Mouse (Mus musculus) megakaryocyte, adult 5-6 weeks (primary cell): ENCODE data around the gene Fibin. TPM values are rescaled to one million over a fixed set of nuclear protein-coding genes. Genes with fewer than 3 reads are reported as not detected.

Source experiments
- ATAC-seq: 2 replicates; pipeline ENCODE4 v1.8.0; 2016; ENCODE audit warnings: mild to moderate bottlenecking, inconsistent platforms; ENCODE audit not compliant: poor library complexity, severe bottlenecking
- total RNA-seq, 2 experiments: library from RNA; stranded (forward) in 1 of 2; stranded (reverse) in 1 of 2; fragments of 153-499, 151-499 nt in 1 of 2; fragments of 221-1000, 200-1000 nt in 1 of 2; gene quantifications; 2 replicates each; pipeline versions ENCODE4 v1.2.3 to v1.2.4; 2015 to 2017

The Fibin gene
- total RNA-seq (2015), result not detected in 2 replicates
- 0.12 TPM in 1 of 2 replicates, not detected in the other for total RNA-seq (2017)

DNA sequence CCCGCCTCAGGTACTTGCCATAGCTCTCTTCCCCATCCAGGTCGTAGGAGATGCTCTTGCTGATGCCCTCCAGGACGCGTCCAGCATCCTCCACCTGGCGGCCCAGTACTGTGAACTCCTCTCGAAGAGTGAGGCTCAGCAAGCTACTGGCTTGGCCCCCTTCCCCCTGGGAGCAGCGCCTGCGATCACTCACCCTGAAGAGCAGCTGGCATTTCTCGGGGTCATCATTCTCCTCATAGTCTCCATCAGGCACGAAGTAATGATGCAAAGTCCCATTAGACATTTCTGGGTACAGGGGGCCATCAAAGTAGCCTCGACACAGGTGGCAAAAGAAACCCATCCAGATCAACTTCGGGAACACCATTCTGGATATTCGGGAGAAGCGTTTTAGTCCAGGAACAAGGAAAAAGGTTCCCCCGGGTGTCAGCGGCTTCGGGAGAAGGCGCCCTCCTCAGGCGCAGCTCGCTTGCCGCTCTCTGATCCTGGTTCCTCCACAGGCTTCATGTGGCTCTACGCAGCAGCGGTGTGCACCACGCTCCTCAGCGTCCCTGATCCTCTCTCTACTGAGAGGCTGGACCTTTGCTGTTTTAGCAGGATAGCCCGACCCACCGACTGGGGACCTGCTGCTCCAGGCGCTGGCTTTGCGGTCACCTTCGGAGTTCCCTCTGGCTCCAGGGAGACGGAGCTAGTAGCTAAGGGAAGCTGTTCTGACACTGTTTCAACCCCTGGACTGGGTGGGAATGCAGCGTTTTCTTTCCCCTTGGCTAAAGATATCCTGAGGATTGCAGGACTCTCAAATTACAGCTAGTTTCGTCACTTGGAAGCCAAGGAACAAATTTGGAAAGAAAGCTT, at the start of gene Fibin:
Gene Fibin (minus strand): TSS at position 752 of the 852 bp plus-strand sequence.
- ATAC-seq, result no peak

DNA sequence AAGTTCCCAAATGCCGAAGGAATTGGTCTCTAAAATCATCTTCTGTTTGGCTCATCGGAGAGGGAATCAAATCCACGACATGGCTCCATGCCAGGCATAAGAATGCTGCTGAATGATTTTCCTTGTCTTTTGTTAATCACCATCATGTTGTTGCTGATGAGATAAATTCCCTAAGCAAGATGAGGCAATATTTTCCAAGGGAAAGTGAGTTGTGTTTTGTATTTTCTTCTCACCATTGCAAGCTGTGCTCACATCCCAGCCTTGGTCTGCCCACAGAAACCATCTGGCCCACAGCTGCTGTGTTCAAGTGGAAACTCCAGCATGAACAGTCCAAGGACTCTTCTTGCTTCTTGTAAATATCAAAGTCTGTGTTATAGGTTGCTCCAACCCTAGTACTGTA, 48.4 kb upstream of the Fibin start:
- no peak for ATAC-seq

DNA sequence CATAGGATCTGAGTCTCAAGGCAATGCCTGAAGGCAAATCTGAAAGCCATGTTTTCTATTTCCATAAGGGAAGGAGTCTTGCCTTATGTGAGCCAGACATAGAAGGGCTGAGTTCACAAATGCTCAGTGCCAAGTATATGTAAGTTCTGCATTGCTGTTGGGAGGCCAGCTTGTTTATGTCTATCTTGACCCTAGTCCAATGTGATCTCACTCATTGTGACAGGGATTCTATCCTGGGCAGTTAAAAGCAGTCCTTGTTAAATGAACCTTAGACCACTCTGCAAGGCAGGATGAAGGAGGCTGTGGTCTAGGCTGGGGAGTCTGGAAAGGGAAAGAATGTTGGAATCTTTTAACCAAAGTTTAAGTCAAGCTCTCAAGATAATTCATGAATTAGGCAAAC, 45.8 kb upstream of the Fibin start:
- no peak for ATAC-seq

DNA sequence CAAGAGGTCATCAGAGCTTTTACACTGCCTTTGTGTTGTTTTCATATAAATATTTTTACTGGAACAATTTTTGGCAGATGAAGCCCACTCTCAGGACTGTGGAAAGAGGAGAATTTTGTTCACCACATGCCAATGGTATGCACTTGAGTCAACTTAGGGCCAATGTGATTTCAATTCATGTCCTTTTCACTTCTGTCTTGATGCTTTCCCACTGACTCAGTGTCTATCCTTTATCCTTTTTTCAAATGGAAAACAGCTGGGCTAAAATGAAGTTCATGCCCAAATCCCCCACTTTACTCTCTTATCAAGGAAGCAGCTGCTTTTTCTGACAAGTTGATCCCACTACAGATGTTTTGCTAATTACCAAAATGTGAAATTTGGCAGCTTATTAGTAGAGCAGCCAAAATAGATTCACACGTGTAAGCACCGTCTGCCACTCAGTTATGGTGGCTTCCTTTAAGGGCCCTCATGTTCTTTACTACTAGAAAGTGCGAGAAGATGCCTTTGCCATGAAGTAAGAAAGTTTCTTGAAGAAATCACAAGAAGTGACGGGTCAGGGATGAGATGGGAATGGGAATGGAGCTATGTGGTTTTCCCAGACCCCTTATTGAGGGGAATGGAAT, 29.8 kb upstream of the Fibin start:
- no peak for ATAC-seq

DNA sequence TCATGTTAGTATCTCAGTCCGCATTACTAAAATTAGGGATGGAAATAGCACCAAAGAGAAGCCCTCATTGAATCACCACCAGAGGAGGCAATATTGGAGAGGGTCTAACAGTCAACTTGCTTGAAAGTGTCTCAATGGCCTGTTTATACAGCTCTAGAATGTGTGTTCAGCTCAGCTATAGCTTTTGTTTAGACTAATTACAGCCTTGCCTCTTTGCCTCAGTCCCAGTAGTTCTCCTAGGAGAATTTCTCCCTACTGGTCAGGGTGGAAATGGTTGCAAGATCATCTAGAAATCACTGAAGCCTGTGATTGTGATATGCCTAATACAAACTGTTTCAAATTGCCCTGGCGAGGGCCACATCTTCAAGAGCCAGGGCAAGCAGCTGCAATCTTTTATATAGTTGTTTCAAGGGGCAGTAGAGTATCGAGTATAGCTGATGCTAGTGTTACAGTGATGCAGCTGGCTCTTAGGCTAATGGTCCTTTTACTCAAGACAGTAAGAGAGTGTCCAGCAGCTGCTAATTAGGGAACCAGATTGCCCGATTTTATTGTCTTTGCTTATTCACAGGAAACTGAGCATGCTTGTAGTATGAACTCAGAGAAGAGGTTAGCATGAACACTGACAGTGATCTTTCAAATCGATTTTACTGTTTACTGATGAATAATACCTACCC, 27.9 kb upstream of the Fibin start:
- no peak for ATAC-seq

DNA sequence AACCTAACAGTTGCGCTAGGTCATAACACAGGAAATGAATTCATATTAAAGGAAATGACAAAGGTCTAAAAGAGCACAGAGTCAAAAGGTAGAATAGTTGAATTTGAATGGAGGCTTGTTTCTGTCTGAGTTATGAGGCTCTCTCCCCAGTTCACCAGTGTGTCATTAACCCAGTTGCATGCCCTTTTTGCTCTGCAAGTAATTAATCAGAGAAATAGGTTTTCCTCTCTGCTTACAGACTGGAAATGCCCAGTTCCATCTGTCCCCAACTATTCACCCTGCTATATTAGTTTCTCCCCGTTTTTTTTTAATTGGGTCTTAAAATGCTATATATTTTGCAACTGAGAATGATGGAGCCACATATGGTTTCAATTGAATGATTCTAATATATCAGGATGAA, 16.8 kb upstream of the Fibin start:
- no peak for ATAC-seq

DNA sequence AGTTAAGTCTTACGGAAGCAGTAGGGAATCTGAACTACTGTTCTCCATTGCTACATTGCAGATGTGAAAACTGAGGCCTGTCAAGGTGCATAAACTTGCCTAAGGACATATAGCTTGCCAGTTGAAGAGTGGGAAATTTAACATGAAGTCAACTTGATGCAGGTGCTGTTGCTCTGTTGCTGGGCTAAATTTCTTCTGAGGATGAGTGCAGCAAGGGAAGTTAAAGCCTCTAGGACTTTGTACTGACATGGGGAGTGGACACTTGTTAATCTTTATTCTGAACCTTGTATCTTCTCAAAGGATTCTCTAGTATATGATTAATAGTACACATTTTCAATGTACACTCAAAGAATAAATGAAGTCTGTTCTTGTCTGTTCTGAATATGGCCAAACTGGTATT, 13.7 kb upstream of the Fibin start:
- no peak for ATAC-seq

DNA sequence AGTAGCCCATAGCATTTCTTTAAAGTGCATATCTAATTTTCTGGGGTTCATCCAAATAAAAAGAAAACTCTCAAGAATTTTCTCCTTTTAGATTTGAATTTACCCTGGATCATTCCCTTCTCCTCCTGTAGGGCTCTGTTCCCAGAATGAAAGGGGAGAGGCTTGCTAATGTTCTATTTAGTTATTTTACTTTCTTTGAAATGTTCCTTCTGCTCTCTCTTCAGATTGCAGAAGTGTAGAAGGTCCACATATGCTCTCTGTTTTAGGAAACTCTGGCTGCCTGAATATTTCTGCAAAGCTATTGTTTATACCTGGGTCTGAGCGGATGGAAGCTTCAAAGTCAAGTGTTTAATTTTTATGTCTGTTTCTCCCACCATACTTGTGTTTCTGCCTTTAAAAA, 12.5 kb upstream of the Fibin start:
- no peak for ATAC-seq

DNA sequence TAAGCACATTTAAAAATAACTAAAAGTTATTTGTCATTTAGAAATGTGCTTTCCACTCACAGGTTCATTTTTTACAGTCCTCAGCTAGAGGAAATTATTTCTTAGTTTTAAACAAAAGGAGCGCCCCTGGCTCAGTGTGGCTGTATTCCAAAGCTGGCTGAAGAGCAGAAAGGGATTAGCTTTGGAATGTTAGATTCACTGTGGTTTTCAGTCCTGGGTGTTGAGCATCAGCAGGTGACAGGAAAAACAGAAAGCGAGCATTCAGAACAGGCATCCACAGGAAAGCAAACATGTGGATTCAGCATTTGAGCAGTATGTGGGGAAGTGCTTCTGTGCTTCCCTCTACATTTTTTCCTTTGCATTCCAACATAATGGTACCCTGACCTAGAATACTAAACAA, 10.2 kb upstream of the Fibin start:
- ATAC-seq, result no peak

DNA sequence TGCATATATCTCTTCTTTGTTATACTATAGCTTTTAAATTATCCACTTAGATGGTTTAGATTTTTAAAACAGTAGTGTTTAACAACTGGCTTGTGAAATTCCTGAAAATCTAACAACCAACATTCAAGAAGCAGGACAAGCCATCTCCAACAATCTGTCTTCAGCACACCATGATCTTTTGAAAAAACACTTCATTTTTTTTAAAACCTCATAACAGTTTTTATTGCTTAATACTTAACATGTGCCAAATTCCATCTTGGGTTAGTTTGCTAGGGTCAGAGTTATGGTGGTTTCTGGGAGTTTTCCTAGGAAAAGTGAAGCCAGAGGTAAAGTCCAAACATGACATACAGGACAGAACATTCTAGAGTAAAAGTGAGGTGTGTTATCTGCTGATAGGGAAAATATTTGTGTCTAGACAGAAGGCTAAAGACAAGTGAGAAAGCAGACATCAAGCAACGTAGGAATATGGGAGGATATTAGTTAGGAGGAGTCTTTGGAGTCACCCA, 4.5 kb upstream of the Fibin start:
- no peak for ATAC-seq

DNA sequence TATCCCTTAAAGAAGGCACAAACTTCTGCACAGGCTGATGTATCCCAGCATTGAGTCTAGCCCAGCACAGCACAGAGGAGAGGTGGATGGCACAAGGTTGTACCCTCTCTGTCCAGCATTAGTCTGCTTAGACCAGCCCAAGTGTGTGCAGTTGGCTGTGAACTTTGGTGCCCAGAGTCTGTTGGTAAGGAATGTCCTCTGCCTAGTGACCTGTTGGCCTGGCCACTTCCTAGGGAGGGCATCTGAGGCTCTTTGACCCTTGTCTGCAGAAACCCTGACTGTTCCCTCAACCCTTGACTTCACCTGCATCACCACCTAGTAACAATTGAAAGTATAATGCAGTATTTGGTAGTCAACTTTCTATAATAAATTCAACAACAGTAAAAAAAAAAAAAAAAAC, 2.4 kb upstream of the Fibin start:
- ATAC-seq, result no peak

DNA sequence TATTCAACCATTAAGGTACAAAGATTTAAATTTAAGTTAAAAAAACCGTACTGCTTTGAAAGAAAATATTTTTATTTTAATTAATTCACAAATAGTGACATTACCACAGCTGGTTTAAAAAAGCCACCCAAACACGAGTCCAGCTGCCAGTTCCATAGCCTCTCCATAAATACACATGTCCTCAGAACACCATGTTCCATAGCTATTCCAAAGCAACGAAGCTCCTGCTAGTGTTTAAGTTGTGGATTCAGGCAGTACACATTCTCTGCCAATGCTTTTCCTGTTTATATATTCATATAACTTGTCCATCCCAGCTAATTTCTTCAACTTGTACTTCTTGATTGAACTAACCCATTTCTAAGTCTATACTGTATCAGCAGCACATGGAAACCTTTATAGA, 872 bp upstream of the Fibin start:
- no peak for ATAC-seq

DNA sequence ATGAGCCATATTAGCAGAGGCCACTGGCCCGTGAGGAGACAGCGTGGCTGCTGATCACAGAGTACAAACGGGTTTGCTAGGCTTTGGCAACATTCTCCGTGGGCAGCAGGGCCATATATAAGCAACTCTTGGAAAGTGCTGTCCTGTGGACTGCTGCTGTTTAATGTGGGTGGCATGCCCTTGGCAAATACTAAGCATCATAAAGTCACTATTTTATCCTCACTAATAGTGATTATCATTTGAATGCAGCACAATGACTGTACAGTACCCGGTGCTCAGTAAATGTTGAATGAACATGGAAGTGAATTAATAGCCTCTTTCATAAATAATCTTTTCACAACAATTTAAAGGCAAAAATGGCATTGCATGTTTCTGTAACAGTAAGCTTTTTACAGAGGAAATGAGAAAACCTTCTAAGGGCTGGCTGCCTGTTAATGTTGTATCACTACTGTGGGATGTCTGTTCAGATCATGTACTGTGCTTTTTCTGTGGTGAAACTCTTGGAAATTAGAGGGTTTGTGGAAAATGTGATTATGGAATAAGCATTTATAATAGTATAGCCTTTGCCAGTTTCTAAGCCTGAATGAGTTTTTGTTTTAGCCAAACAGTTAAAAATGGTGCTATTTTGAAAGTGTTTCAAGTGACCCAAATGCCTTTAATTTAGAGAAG, 9.5 kb downstream of the Fibin start:
- no peak for ATAC-seq

DNA sequence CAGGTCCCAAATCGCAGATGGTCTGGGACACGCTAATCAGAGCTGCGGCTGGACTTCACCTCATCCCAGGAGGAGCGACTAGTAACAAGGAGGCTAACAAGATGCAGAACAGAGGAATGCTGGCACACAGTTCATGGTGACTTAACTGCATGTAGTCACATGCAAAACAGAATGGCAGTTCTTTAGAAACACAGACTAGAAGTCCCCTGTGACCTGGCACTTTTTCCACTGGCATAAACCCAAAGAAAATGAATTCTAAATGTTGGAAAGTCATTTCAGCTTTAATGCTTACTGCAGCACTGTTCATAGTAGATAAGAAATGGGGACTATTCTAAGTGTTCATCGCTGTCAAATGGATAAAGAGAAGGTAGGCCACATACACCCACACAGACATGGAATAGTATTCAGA, 11.1 kb downstream of the Fibin start:
- no peak for ATAC-seq

DNA sequence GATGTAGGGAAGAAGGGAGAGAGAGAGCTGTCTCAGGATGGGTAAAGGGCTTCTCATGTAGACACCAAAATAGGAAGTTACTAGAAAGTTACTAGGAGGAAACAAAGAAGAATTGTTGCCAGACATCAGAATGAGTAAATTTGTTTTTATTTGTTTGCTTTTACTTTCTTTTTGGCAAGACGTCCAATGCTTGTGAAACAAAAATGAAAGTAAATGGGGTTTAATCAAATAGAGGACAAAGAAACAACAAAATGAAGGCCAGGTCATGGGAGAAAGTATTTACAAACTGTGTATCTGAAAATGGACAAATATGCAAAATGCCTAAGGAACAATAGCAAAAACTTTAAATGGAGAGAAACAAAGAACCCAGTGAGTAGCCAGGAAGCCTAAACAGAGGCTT, 11.6 kb downstream of the Fibin start:
- ATAC-seq, result no peak

DNA sequence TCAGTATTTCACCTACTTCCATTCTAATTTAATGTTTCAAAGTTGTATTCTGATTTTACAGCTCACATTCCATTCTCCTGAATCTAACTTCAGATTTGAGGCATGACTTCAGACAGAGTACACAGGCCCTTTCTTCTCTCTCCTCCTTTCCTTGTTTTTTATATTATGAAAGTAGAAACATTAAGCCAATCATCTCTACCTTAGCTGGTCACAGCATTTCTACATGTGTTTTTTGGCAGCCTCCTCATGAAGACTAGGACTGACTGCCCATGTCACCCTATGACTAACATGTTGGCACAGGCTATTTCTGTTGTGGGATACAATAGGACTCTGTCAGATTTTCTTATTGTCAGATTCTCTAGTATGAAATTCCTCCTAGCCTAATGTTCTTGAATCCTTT, 34.0 kb downstream of the Fibin start:
- no peak for ATAC-seq

DNA sequence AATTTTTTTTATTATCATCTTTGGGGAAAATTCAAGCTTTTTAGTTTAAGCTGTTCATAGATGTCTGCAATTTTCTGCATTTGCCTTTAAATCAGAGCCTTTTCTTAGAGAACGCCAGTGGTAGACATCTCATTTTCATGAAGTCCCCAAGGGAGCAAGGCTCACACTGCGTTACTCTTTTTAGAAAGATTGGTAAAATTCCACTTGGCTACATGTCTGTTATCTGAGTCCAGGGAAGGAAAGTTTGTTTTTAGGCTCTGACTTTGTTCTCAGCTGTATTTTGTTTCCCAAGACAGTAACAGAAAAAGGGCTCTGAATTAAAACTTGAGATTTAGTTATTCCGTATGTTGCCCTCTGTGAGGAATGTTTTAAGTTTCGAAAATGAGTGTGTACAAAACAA, 43.0 kb downstream of the Fibin start:
- ATAC-seq, result no peak

DNA sequence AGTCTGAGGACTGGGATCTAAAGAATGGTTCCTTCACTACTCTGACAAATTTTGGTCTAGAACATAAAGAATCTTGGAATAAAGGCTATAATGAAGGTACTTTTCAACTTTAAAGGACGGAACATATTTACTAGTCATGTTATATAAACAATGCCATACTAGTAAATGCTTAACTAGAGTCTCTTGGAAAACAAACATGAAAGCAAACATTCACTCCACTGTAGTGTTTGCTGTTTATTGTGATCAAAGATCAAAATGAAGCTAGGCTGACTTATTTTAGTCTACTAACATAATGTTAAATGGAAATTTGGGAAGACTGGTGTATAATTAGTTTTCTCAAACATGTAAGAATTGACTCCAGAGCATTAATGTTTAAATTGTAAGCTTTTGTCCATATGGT, 43.7 kb downstream of the Fibin start:
- no peak for ATAC-seq

DNA sequence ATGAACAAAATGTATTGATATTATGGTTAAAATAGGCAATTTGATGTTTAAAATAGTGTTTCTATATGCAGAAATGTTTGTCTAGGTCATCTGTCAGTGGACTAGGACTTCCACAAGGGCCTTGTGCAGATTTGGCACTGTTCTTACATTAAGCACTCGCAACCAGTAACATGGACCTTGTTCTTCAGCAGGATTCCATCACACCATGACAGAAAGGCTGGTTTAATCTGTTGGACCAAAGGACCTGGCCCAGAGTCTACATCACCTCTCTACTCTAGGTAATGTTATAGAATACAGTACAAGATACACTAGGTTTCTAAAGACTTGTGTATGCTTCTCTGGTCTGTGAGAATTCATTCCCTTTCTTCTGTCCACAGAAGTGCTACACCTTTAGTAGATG, 44.3 kb downstream of the Fibin start:
- ATAC-seq, result no peak

DNA sequence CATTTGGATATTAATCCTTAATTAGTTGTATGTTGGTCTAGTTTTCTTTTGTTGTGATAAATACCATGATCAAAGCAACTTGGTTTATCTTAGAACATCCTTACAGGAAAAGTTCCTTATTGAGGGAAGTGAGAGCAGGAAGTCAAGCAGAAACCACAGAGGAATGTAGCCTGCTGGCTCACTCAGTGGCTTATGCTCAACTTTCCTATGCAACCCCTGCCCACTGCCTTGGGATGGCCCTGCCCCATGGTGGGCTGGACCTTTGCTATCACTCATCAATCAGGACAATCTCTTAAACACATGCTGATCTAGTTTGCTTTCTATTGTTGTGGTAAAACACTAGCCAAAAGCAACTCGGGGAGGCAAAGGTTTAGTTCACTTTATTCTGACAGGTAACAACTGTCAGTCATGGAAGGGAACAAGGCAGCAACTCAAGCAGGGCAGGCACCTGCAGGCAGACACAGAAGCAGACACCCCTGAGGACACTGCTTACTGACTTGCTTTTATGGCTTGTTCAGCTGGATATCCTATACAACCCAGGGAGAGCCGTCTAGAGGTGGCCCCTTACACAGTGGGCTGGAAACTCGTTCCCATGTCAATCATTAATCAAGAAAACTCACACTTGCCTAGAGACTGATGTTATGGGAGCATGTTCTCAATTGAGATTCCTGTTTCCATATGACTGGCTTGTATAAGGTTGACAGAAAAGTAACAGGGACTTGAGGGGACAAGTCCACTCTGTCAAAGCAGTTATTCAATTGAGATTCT, 46.7 kb downstream of the Fibin start:
- no peak for ATAC-seq
